Comparison of ENCODE assay signal across 22 mouse cellular contexts in genomic region chr1:66164648-66165047, GRCm38 (mm10). TPM values are rescaled to one million over a fixed set of nuclear protein-coding genes. Genes with fewer than 3 reads are reported as not detected.
DNase-seq lines count a peak whose midpoint lies in the region; ATAC-seq and TF ChIP-seq lines count a peak whose summit lies in the region.
"Had no signal": no experiment of that assay in that cellular context is flagged by ENCODE, and none has a peak within 500 bp of the region (broad histone marks: within the 10 kb centered on the region; RNA-seq: fewer than 3 reads in every experiment).

No protein-coding gene starts in this region.

- H3K4me1 ChIP-seq in midbrain, embryonic 11.5 days (ENCODE audit: control insufficient read depth, insufficient read depth, low read length) = no peaks in the 10 kb centered on the region
- H3K4me1 ChIP-seq in midbrain, postnatal 0 days (ENCODE audit: insufficient read depth, low read length) = no peaks in the 10 kb centered on the region
- no peaks in the 10 kb centered on the region for H3K4me1 ChIP-seq in neural tube, embryonic 15.5 days
- H3K4me1 ChIP-seq: embryonic facial prominence, embryonic 13.5 days; heart, embryonic 15.5 days; hindbrain, embryonic 13.5 days had no signal

- WGBS in midbrain, embryonic 11.5 days = 74% methylated on average over 2 of the region's 2 CpGs
- 45% methylated on average over 2 of the region's 2 CpGs for WGBS in midbrain, postnatal 0 days
- WGBS in neural tube, embryonic 15.5 days = 42% methylated on average over 2 of the region's 2 CpGs

- H3K36me3 ChIP-seq in midbrain, embryonic 11.5 days (ENCODE audit: control insufficient read depth, insufficient read depth, low read length) = no peaks in the 10 kb centered on the region
- H3K36me3 ChIP-seq in midbrain, postnatal 0 days (ENCODE audit: insufficient read depth, low read length) = no peaks in the 10 kb centered on the region
- H3K36me3 ChIP-seq in neural tube, embryonic 15.5 days = no peaks in the 10 kb centered on the region
- H3K36me3 ChIP-seq: embryonic facial prominence, embryonic 13.5 days; forebrain, embryonic 15.5 days; G1E; heart, embryonic 15.5 days; hindbrain, embryonic 13.5 days had no signal

- peak; percentile 32 to 46 for DNase-seq in cerebellum, postnatal 25 days
- no peak for DNase-seq in cerebellum, adult 11-12 months
- peak; percentile 78 for DNase-seq in midbrain, embryonic 11.5 days (ENCODE audit: low spot score, missing footprints)
- DNase-seq in midbrain, postnatal 0 days (ENCODE audit: low spot score) = no peak
- DNase-seq in brain, adult 2 months (ENCODE audit: low read depth, low spot score) = peak; percentile 54
- no peak for DNase-seq in neural tube, embryonic 10.5 days (ENCODE audit: extremely low spot score, low spot score)
- DNase-seq: adrenal gland, postnatal 10 days; B cell, adult 2 months; cerebellum, postnatal 36 days; gastrocnemius, postnatal 14 days; heart, adult 2 months; heart, postnatal 14 days; kidney, adult 2 months had no signal

- H3K9ac ChIP-seq in midbrain, embryonic 11.5 days (ENCODE audit: low read length) = no peak overlapping the region
- no peak overlapping the region for H3K9ac ChIP-seq in midbrain, postnatal 0 days (replicated peaks; ENCODE audit: low read length, poor library complexity, severe bottlenecking)
- no peak overlapping the region for H3K9ac ChIP-seq in neural tube, embryonic 15.5 days (replicated peaks)
- H3K9ac ChIP-seq: embryonic facial prominence, embryonic 13.5 days; forebrain, embryonic 15.5 days; heart, embryonic 15.5 days; hindbrain, embryonic 13.5 days had no signal

- no peaks in the 10 kb centered on the region for H3K27me3 ChIP-seq in midbrain, embryonic 11.5 days (ENCODE audit: control insufficient read depth, insufficient read depth, low read length)
- H3K27me3 ChIP-seq in midbrain, postnatal 0 days (ENCODE audit: insufficient read depth, low read length) = no peaks in the 10 kb centered on the region
- H3K27me3 ChIP-seq in neural tube, embryonic 15.5 days (replicated peaks) = no peaks in the 10 kb centered on the region
- H3K27me3 ChIP-seq: embryonic facial prominence, embryonic 13.5 days; forebrain, embryonic 15.5 days; heart, embryonic 15.5 days; hindbrain, embryonic 13.5 days had no signal

- no peak overlapping the region for H3K4me2 ChIP-seq in midbrain, embryonic 11.5 days
- H3K4me2 ChIP-seq in midbrain, postnatal 0 days (ENCODE audit: low read depth, low read length, poor library complexity, severe bottlenecking) = no peak overlapping the region
- H3K4me2 ChIP-seq in neural tube, embryonic 15.5 days = no peak overlapping the region
- H3K4me2 ChIP-seq: embryonic facial prominence, embryonic 13.5 days; forebrain, embryonic 15.5 days; heart, embryonic 11.5 days; heart, embryonic 15.5 days; hindbrain, embryonic 13.5 days had no signal

- ATAC-seq in midbrain, embryonic 11.5 days (ENCODE audit: low FRiP score) = no peak
- ATAC-seq in midbrain, postnatal 0 days (ENCODE audit: low FRiP score) = no peak
- no peak for ATAC-seq in neural tube, embryonic 15.5 days (ENCODE audit: low FRiP score)
- ATAC-seq: CD4-positive, CD25-positive, alpha-beta regulatory T cell, adult 4 months; forebrain, embryonic 15.5 days; intestine, embryonic 16.5 days had no signal

- H3K9me3 ChIP-seq in midbrain, embryonic 11.5 days (ENCODE audit: control insufficient read depth, low read length) = no peaks in the 10 kb centered on the region
- no peaks in the 10 kb centered on the region for H3K9me3 ChIP-seq in midbrain, postnatal 0 days (ENCODE audit: low read length)
- no peaks in the 10 kb centered on the region for H3K9me3 ChIP-seq in neural tube, embryonic 15.5 days (replicated peaks)
- H3K9me3 ChIP-seq: embryonic facial prominence, embryonic 13.5 days; forebrain, embryonic 15.5 days; G1E; heart, embryonic 15.5 days; hindbrain, embryonic 13.5 days had no signal

- no peak overlapping the region for H3K27ac ChIP-seq in midbrain, embryonic 11.5 days (ENCODE audit: low read depth, low read length)
- no peak overlapping the region for H3K27ac ChIP-seq in midbrain, postnatal 0 days (ENCODE audit: low read depth, low read length)
- no peak overlapping the region for H3K27ac ChIP-seq in neural tube, embryonic 15.5 days (replicated peaks)
- H3K27ac ChIP-seq: embryonic facial prominence, embryonic 13.5 days; forebrain, embryonic 15.5 days; heart, adult 2 months; heart, embryonic 15.5 days; hindbrain, embryonic 13.5 days had no signal

- no peak for TF ChIP-seq CTCF in midbrain, postnatal 0 days (IDR thresholded peaks at IDR 0.05)

- no peak overlapping the region for H3K4me3 ChIP-seq in midbrain, embryonic 11.5 days (ENCODE audit: low read depth, low read length)
- no peak overlapping the region for H3K4me3 ChIP-seq in midbrain, postnatal 0 days (ENCODE audit: low read depth, low read length)
- H3K4me3 ChIP-seq in neural tube, embryonic 15.5 days (replicated peaks) = no peak overlapping the region
- H3K4me3 ChIP-seq: embryonic facial prominence, embryonic 13.5 days; forebrain, embryonic 15.5 days; heart, adult 2 months; heart, embryonic 15.5 days; hindbrain, embryonic 13.5 days had no signal

RNA-seq across cellular contexts. Expression of gene Map2, which starts 10.4 kb away (rescaled TPM):
- 194 and 213 TPM in 2 replicates for polyA plus RNA-seq in midbrain, embryonic 11.5 days (2014; fragmentation: Nextera tagmentation; extraction: Ambion mirVana)
- total RNA-seq in midbrain, postnatal 0 days (2014; rRNA removed) = 1,392 and 1,504 TPM in 2 replicates
- 292 and 341 TPM in 2 replicates for polyA plus RNA-seq in midbrain, postnatal 0 days (2015; fragmentation: Nextera tagmentation; extraction: Ambion mirVana)
- 296 and 359 TPM in 2 replicates for polyA plus RNA-seq in neural tube, embryonic 15.5 days (2015; fragmentation: Nextera tagmentation; extraction: Ambion mirVana)
- polyA plus RNA-seq: G1E had no signal

Comparison
In these comparisons a context has a peak if more than half of its experiments do, and no peak if none do; other contexts are left out.
1. DNase-seq: peak in cerebellum, postnatal 25 days (2 of 2), midbrain, embryonic 11.5 days (single experiment) and brain, adult 2 months (single experiment); none in cerebellum, adult 11-12 months (single experiment), midbrain, postnatal 0 days (single experiment) and neural tube, embryonic 10.5 days (single experiment).